Mouse (Mus musculus): ENCODE measurements around the gene Triap1. TPM values are rescaled to one million over a fixed set of nuclear protein-coding genes. Genes with fewer than 3 reads are reported as not detected.
A peak's percentile ranks its signal among the peaks of the same experiment; 100 is the strongest.
"Not testable (repeated sequence)": the region's sequence is repeated elsewhere in the genome, so short reads cannot be mapped to it uniquely, and the experiment has no call there.

The Triap1 gene
- total RNA-seq (2021), result 10 to 100 TPM; 23.2 to 24.3 TPM

DNA sequence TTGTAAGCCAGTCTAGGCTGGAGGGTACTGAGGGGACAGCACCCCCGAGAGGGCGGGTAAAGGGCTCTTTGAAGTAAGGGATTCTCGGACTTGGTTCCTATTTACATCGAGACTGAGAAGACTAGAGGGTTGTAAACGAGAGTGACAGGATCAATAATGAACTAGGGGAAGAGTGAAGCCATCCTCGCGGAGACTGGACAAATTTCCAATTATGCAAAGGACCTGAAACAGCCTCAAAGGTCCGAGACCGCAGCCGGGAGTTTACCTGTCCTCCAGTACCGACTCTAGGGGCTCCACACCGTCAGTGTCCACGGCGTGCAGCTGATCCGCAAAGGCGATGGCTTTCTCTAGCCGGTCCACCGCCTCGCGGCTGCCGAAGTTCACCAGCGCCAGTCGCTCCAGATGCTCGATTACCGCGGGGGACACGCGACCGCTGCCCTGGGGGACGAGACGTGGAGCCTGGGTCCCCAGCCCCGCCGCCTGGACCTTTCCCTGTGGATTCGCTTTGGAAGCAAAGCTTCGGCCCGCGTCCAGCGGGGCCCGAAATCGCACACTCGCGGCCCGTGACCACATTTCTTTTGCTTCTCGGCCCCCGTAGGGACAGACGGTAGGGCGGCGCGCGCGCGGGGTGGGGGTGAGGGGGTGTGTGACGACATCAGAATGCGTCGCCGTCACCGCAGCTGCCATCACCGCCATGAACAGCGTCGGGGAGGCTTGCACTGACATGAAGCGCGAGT is at the start of gene Triap1, which contains the start of gene Gatc:
Gene Triap1, plus strand, starts transcription at position 649 of the 737 bp plus-strand sequence.
Gene Gatc, minus strand, starts transcription at position 602 of the 737 bp plus-strand sequence.
- intact Hi-C loops (cut with DNase I), result loop anchor here (2.0 to 5.0 kb wide), 3 partner anchors 14 to 58 kb away; partner anchors contain the start of genes Dynll1 and Srsf9
- DNase-seq, result peak; percentile 92 to 94

DNA sequence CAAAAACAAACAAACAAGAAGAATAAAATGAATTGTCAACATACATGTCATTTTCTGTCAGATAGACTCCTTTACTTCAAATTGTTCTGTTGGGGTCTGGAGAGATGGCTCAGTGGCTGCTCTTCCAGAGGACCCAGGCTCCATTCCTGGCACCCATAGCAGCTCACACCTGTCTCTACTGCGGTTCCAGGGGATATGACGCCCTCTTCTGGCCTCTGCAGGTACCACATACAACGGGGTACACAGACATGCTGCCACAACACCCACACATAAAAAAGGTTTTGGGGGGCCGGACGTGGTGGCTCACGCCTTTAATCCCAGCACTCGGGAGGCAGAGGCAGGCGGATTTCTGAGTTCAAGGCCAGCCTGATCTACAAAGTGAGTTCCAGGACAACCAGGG is 46.9 kb upstream of the Triap1 start:
- intact Hi-C loops (cut with DNase I), result loop anchor here (5.0 kb wide), 1 partner anchor 33 kb away; the partner anchor contains the start of gene Srsf9
- DNase-seq, result no peak

DNA sequence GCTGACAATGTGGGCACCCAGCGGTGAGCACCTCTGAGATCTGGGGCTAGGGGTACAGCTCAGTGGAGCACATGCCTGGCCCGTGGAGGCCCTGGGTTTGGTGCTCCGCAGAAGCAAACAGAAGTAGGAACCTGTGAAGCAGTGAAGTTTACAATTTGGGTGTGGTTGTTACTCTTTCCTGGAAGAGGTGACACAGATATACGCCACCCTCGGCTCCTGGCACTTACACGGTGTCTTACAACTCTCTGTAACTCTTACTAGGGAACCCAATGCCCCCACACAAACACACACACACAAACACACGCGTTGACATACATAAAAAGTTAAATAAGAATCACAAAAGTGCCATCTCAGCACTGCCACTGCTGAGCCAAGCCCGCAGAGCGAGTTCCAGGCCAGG is 44.7 kb upstream of the Triap1 start:
- no peak for DNase-seq
- intact Hi-C loops (cut with DNase I), result no loop called here

DNA sequence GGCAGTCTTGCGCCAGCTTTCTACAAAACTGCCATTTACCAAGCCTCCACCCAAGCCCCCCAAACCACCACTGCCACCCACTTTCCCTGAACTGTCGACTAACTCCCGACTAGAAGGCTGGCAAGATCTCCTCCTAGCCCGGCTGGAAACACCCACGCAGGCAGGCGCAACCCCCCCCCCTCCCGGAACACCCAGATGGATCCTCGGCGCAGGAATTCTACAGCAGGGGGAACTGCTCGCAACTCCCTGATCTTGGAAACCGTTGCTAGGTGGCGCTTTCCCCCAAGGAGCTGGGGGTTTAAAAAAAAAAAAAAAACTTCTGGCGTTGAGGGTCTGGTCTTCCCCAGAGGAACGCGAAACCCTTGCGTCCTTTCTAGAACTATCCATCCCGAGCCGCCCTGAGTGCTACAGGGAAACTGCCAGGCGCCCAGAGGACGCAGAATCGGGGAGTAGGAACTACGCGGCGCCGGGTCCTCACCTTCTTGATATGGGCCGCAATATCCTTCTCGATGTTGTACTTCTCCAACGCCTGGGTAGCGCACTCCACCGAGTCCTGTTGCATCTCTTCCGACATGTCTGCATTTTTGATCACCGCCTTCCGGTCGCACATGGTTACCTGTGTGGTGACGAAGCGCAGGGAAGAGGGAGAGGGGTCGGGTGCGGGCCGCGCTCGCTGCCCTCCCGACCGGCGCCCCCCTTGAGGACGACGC is 40.8 kb upstream of the Triap1 start:
- intact Hi-C loops (cut with DNase I), result loop anchor here (1.0 to 2.0 kb wide), 5 partner anchors 19 to 49 kb away; partner anchors contain the start of genes Coq5, Cox6a1, Gatc and Srsf9
- peak; percentile 76 for DNase-seq

DNA sequence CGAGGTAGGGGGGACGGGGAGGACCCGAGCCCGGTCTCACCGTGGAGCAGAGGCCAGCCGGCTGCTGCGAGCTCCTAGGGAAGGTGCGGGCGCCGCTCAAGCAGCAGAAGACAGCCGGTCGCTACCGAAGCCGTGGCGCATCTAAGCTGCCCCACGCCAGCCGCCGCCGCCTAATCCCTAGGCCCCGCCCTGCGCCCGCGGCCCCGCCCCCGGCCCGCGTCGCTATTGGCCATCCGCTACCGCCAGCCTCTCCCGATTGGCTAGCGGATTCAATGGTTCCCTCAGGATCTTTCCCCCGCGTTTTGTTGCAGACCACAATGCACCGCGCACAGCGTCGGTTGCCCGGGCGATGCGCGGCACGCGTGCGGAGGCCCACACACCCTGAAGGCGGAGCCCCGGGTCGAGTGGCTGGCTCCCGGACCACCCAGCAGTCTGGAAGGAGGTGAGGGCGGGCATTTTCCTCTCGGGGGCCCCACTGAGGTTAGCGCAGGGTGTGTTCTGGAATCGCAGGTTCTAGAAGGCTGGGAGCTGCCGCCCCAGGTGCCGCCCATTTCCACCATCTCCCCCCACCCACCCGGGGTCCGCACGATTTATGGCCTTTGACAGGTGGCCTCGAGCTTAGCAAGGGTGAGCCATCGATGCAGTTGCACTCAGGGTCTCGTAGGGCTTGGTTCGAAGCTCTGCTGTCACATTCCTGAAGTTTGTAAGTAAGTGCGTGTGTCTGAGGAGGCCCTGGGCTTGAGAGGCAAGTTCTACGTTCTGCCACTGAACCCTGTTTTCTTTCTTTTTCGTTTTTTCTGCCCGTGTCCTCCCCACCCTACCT is 40.0 kb upstream of the Triap1 start, which contains the start of gene Dynll1:
Gene Dynll1, minus strand, starts transcription at position 208 of the 823 bp plus-strand sequence.
- peak; percentile 100 for DNase-seq
- intact Hi-C loops (cut with DNase I), result loop anchor here (1.0 to 2.0 kb wide), 5 partner anchors 18 to 48 kb away; partner anchors contain the start of genes Coq5, Cox6a1, Gatc and Srsf9

DNA sequence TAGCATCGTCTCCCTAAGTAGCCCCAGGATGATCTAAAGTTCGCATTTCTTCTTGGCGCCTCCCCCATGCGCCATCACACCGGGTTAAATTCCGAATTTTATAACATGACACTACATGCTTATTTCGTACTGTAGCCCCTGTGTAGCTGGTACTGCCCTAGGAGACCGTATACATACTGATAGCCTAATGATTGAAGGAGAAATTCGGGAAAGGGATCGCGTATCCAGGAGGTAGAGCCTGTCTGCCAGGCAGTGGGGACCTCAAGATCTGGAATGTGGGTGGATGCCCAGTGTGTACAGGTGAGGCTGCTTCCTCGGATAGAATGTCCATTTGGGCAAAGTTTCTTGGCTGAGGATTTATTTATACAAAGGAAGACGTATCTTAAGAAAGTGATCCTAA is 39.4 kb upstream of the Triap1 start:
- peak in 1 of 2 experiments; percentile 13 for DNase-seq

DNA sequence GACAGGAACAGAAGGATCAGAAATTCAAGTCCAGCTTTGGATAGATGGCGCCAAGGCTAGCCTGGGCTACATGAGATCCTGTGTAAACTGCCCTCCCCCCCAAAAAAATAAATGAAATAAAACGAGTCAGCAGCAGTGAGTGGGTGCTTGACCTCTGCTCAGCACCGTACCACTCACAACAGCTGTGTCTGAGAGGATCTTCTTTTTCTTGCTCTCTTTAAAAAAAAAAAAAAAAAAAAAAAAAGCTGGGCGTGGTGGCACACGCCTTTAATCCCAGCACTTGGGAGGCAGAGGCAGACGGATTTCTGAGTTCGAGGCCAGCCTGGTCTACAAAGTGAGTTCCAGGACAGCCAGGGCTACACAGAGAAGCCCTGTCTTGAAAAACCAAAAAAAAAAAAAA is 38.8 kb upstream of the Triap1 start:
- intact Hi-C loops (cut with DNase I); DNase-seq: not testable (repeated sequence)

More for the DNA sequence above, 39.4 kb upstream of the Triap1 start:
- intact Hi-C loops (cut with DNase I), result loop anchor here (2.0 kb wide), 4 partner anchors 17 to 47 kb away; partner anchors contain the start of genes Coq5, Cox6a1, Gatc and Triap1

DNA sequence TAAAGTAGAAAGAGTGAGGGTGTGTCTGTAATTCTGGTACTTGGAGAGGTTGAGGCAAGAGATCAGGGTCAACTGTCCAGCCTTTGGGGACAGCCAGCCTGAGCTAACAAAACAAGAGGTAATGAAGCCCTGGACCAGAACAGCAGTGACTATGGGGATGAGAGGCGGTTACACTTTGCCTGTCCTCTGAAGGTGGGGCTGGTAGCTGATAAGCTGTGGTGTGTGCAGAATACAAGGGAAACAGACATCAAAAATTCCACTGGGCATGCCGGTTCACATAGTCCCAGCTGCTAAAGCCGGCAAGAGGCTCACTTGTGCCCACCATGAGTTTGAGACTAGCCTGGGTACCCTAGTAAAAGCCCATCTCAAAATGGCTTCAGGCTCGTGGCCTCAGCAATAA is 28.7 kb upstream of the Triap1 start:
- no peak for DNase-seq
- intact Hi-C loops (cut with DNase I), result no loop called here

DNA sequence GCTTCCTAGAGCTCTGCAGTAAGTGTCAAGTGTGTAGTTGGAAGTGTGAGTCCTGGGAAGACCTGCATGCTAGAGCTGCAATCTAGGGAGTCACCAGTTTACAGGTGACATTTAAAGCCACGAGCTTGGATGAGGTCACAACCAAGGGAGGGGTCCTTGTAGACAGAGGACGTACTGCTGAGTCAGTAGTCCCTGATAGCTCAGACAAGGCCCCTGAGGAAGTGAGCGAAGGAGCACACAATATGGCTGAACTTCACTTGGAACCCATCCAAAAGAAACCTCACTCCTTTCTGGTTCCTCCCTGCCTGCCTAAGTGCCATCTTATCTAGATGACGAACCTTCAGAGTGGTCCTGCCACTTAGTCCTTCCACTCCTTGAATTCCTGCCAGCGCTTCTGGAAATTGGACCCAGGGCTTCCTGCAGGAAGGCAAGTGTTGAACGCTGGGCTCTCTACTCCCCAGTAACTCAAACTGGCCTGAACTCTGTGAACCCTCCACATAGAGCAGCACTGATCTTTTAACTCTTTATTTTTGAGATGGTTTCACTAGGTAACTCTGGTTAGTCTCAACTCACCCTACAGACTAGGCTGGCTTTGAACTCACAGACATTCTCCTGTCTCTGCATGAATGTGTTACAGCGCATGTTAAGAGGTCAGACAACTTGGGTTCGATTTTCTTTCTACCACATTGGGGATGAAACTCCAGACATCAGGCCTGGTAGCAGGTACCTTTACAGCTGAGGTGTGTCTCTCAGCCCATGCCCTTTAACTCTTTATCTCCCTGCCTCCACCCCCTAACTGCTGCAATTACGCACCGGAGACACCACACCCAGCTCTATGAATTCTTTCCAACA is 28.0 kb upstream of the Triap1 start:
- intact Hi-C loops (cut with DNase I), result no loop called here
- no peak for DNase-seq

DNA sequence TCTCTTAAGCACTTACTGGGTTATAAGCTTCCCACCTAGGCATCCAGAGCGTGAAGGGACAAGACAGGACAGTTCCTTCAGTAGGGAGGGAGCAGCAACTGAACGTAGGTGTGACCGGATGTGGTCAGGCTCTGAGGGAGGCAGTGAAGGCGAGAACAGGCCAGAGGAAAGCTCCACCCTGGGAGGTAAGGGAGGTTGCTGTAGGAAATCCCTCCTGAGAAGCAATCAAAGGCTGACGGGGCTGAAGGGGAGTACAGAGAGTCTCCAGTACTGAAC is 27.4 kb upstream of the Triap1 start:
- intact Hi-C loops (cut with DNase I), result no loop called here
- DNase-seq, result no peak

DNA sequence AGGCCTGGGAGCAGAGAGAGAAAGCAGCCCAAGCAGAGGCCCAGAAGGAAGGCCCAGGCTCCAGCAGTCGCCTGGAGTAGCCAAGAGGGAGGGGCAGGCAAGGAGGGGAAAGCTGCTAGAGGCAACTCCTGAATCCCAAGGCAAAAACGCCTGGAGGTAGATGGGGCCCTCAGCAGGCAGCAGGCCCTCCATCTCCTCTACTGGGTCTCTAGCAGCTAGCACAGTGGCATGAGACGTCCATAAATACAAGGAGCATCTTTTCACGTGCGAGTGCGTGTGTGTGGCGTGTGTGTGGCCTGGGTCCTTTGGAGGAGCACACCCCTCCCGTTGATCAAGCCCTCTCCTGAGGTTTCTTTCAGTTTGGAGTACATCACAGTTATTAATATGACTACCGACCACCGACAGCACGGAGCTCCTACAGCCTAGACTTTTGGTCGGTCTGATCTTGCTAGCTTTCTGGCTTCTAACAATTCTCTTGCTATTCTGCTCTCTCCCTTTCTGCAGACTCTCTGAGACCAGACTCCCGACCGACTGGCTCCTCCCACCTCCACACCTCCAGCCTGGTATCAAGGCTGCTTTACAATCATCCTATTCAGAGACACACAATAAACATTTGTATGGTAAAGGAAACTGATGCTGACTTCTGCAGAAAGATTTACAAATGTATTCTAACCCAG is 23.9 kb upstream of the Triap1 start:
- DNase-seq, result peak in 1 of 2 experiments; percentile 27
- intact Hi-C loops (cut with DNase I), result no loop called here

DNA sequence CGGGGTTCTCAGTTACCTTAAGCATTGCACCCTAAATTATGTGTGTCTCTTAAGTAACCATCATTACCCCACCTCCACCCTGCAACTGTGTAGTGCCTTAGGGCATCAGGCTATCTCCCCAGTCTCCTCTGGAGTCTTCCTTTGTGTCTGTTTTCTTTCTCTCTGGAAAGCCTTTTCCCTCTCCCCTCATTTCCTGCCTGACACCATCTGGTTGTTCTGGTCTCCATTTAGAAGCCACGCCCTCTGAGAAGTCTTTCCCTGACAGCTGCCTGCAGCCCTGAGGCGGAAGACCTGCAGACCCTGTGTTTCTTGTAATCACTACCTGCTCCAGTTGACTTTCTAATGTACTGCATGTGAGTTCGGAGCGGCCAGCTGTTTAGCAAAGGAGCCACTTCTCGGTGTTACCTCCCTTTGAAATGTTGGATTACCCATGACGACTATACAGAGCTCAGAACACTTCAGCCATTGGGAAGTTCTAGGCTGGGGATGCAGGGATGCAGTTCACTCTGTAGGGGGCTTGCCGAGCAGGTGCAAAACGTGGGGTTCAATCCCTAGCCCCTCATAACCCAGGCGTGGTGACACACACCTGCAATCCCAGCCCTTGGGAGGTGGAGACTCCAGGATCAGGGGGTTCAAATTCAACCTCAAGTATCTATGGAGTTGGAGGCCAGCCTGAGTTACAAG is 23.2 kb upstream of the Triap1 start:
- peak; percentile 34 to 35 for DNase-seq

DNA sequence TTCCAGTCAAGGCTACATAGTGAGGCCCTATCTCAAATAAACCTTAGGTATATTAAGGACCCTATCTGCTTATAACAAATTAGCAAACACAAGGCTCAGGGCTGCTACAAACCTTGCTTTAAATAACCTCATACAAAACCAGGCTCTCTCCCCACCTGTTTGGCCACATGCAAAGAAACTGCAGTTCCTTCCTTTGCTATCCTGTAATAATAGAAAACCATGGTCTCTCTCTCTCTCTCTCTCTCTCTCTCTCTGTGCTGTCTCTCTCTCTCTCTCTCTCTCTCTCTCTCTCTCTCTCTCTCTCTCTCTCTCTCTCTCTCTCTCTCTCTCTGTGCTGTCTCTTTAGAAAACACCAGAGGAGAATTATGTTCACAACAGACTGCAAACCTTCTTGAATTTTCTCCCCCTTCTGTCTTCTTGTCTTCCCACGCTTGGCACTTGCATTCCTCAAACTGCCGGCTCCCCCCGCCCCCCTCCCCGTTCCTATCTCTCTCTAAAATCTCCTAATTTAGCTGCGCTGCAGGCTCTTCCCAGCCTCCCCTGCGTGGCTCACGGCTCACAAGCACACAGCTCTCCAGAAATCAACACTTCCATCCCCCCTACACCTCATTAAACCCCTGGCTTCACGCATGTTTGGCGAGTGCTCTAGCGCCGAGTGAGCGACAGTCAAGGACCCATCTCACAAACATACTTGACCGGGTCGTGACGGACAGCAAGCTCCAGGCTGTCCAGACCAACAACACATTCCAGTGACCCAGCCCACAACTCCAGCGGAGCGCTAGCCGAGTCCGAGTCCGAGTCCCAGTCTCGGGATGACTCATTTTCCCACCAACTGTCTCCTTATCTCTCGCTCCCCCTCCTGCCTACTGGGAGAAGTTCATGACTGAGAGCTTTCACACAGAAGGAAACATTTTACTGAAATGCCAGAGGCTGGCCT is 21.8 kb upstream of the Triap1 start:
- intact Hi-C loops (cut with DNase I), result loop anchor here (2.0 kb wide), 1 partner anchor 18 kb away; the partner anchor contains the start of gene Dynll1

More for the DNA sequence above, 23.2 kb upstream of the Triap1 start:
- intact Hi-C loops (cut with DNase I), result loop anchor here (2.0 kb wide), 1 partner anchor 17 kb away; the partner anchor contains the start of gene Dynll1

DNA sequence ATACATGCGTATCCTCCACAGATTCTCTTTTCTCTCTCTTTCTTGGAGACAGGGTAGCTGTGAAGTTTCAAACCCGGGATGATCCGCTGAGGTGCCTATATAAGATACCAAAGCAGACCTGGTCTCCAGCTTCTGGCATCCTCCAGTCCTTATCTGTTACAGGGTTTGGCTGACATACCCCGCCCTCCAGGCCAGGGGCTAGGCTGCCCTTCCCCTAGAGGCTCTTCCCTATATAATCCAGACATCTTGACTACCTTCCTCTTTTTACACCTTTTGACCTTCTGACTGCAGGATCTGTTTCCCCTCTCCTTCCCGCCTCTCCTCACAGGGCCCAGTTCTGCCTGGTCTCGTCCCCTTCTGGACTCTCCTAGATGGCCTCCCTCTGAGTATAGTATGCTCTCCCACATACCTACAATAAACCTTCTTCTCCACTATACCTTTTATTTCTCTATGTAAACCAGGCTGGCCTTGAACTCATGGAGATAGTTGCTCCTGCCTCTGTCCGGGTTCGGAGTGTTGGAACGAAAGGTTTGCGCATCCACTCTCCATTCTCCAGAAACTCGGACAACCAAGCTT is 14.7 kb upstream of the Triap1 start:
- intact Hi-C loops (cut with DNase I), result loop anchor here (2.0 to 5.0 kb wide), 2 partner anchors 14 to 34 kb away; partner anchors contain the start of genes Gatc and Triap1

More for the DNA sequence above, 21.8 kb upstream of the Triap1 start:
- DNase-seq, result peak; percentile 83 to 84

DNA sequence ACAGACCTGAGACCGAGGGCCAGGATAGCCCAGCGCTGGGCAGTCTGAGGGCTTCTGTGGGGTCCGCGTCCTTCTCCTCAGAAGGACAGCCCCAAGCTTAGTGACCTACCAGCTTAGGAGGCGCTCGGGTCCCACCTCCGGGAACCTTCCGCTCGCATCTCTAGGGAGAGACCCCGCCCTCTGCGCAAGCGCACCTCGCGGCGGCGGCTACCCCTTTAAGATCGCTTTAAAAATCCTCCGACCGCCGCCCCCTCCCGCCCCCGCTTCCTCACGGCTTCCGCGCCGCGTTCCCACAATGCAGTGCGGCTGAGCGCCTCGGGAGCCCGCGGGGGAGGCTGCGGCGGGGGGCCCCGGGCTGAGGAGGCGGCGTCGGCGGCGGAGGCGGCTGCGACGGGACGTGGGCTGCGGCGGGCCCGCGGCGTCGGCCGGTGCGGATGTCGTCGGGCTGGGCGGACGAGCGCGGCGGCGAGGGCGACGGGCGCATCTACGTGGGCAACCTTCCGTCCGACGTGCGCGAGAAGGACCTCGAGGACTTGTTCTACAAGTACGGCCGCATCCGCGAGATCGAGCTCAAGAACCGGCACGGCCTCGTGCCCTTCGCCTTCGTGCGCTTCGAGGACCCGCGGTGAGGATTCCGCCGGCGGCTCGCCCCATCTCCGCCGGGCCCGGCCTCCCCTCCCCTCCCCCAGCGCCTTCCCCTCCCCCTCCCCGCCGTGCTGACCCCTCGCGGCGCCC is 14.0 kb upstream of the Triap1 start, which contains the start of gene Srsf9:
Gene Srsf9, plus strand, starts transcription at position 303 of the 735 bp plus-strand sequence.
- intact Hi-C loops (cut with DNase I), result loop anchor here (1.0 to 5.0 kb wide), 3 partner anchors 14 to 35 kb away; partner anchors contain the start of genes Dynll1, Gatc and Triap1

More for the DNA sequence above, 14.7 kb upstream of the Triap1 start:
- DNase-seq, result peak; percentile 29 to 42

More for the DNA sequence above, 14.0 kb upstream of the Triap1 start, which contains the start of gene Srsf9:
- DNase-seq, result peak; percentile 97
